8 mouse cellular contexts compared by ENCODE assay signal in the genomic region with DNA sequence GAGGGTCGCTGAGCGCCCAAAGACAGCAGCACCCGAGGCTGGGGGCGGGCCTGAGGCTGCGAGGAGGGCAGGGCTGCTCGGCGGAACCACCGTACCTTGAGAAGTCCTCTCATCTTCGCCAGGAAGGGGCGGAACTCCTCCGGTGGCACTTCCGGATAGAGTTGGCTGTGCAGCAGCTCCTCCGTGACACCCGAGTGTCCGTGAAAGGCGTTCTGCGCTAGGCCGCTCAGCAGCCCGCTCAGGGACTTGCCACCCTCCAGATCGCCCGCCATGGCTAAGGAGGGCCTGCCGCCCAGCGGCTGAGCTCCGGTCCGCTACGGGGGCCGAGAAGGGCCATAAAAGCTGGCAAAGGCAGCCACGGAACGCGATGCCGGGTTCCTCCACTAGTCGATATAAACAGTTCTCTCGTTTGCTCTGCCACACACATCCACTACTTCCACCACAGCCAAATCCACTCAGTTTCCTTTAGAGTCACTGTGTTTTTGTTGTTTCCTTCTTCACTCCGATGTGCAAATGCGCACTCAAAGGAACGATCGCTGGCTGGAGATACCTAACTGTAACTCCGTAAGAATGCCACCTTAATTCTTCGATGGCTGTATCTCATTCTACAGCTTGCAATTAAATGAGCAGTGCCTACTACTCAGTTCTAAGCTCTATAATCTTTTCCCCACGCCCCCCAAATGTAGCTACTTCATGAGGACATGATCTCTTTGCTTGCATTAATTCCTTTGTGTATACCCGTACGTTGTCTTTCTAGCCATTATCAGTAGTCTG. TPM values are rescaled to one million over a fixed set of nuclear protein-coding genes. Genes with fewer than 3 reads are reported as not detected.
DNase-seq lines count a peak whose midpoint lies in the region; ATAC-seq and TF ChIP-seq lines count a peak whose summit lies in the region.

TSS of gene Gm28048 (minus strand) at position 107 of the 774 bp plus-strand sequence.
TSS of gene Commd1 (minus strand) at position 399 of the 774 bp plus-strand sequence.

- peaks cover 12% of the 10 kb centered on the region for H3K36me3 ChIP-seq in forebrain, embryonic 14.5 days (ENCODE audit: control insufficient read depth, insufficient read depth, low read length)
- H3K36me3 ChIP-seq in lung, embryonic 14.5 days (ENCODE audit: insufficient read depth) = peaks cover 12% of the 10 kb centered on the region; the same call in 1 of the 2 replicates
- H3K36me3 ChIP-seq in thymus, adult 2 months (ENCODE audit: control insufficient read depth, insufficient read depth, low read length) = no peaks in the 10 kb centered on the region

- H3K9me3 ChIP-seq in forebrain, embryonic 14.5 days (replicated peaks; ENCODE audit: control insufficient read depth, low read length) = no peaks in the 10 kb centered on the region
- H3K9me3 ChIP-seq in lung, embryonic 14.5 days (ENCODE audit: low read depth, low read length) = no peaks in the 10 kb centered on the region

- peaks cover 9% of the 10 kb centered on the region for H3K4me1 ChIP-seq in forebrain, embryonic 14.5 days (ENCODE audit: control insufficient read depth, insufficient read depth, low read length)
- 0 out of 2 replicates have a peak, but pooled peaks cover 5% of the 10 kb centered on the region for H3K4me1 ChIP-seq in lung, embryonic 14.5 days (ENCODE audit: insufficient read depth)
- peaks cover 10% of the 10 kb centered on the region; the same call in 1 of the 2 replicates for H3K4me1 ChIP-seq in olfactory bulb, adult 2 months (ENCODE audit: control insufficient read depth, insufficient read depth, low read length)
- peaks cover 8% of the 10 kb centered on the region for H3K4me1 ChIP-seq in thymus, adult 2 months (replicated peaks; ENCODE audit: control insufficient read depth, insufficient read depth, low read length)

- intact Hi-C loops in heart, postnatal 25 days (cut with DNase I) = loop anchor here (5.0 to 10.0 kb wide), 3 partner anchors 513 to 755 kb away; partner anchors contain the start of gene Ahsa2

- H3K4me3 ChIP-seq in forebrain, embryonic 14.5 days (ENCODE audit: low read depth, low read length) = peak within 1 kb of the TSS; percentile 57
- H3K4me3 ChIP-seq in layer of hippocampus, adult 2 months = peak within 1 kb of the TSS; percentile 85
- H3K4me3 ChIP-seq in lung, embryonic 14.5 days (ENCODE audit: low read depth, low read length) = peak within 1 kb of the TSS; percentile 65
- H3K4me3 ChIP-seq in olfactory bulb, adult 2 months (ENCODE audit: insufficient read depth, low read depth, low read length) = peak within 1 kb of the TSS; percentile 59
- H3K4me3 ChIP-seq in thymus, adult 2 months (ENCODE audit: control insufficient read depth, insufficient read depth, low read length) = peak within 1 kb of the TSS; percentile 56

- peak within 1 kb of the TSS; percentile 79 for H3K4me2 ChIP-seq in forebrain, embryonic 14.5 days (ENCODE audit: low read length)
- H3K4me2 ChIP-seq in lung, embryonic 14.5 days = peak within 1 kb of the TSS; percentile 85

- H3K9ac ChIP-seq in forebrain, embryonic 14.5 days (ENCODE audit: low read length) = peak within 1 kb of the TSS; percentile 71
- peak within 1 kb of the TSS; percentile 74 for H3K9ac ChIP-seq in lung, embryonic 14.5 days

- 2% methylated on average over 42 of the region's 42 CpGs for WGBS in forebrain, embryonic 14.5 days
- WGBS in lung, embryonic 14.5 days = 2% methylated on average over 42 of the region's 42 CpGs
- 1% methylated on average over 42 of the region's 42 CpGs for WGBS in olfactory bulb, adult 2 months
- WGBS in thymus, adult 2 months = 4% methylated on average over 42 of the region's 42 CpGs

- H3K27ac ChIP-seq in forebrain, embryonic 14.5 days (ENCODE audit: low read depth, low read length) = peak within 1 kb of the TSS; percentile 93
- peak within 1 kb of the TSS; percentile 92 for H3K27ac ChIP-seq in layer of hippocampus, adult 2 months
- H3K27ac ChIP-seq in lung, embryonic 14.5 days (ENCODE audit: low read depth) = peak within 1 kb of the TSS; percentile 97
- peak within 1 kb of the TSS; percentile 55 for H3K27ac ChIP-seq in olfactory bulb, adult 2 months (ENCODE audit: insufficient read depth, low read depth, low read length)
- peak within 1 kb of the TSS; percentile 66 for H3K27ac ChIP-seq in thymus, adult 2 months (ENCODE audit: control insufficient read depth, insufficient read depth, low read length)

- DNase-seq in ES-CJ7 (ENCODE audit: low read depth, low spot score) = peak; percentile 94
- peak; percentile 94 for DNase-seq in cerebellum, adult 11 months
- peak; percentile 96 for DNase-seq in forebrain, embryonic 14.5 days (ENCODE audit: low spot score)
- DNase-seq in heart, postnatal 25 days (ENCODE audit: low spot score) = peak; percentile 90
- DNase-seq in layer of hippocampus, adult 2 months (ENCODE audit: low spot score in 2 of 2) = peak; percentile 92 to 98
- DNase-seq in lung, embryonic 14.5 days = peak; percentile 98
- peak; percentile 96 for DNase-seq in thymus, adult 2 months

- peak; percentile 92 for ATAC-seq in forebrain, embryonic 14.5 days
- peak; percentile 96 for ATAC-seq in lung, embryonic 14.5 days (ENCODE audit: insufficient read depth)

- no peaks in the 10 kb centered on the region for H3K27me3 ChIP-seq in forebrain, embryonic 14.5 days (replicated peaks; ENCODE audit: control insufficient read depth, insufficient read depth, low read length)
- no peaks in the 10 kb centered on the region for H3K27me3 ChIP-seq in lung, embryonic 14.5 days (ENCODE audit: insufficient read depth, low read length)
- H3K27me3 ChIP-seq in thymus, adult 2 months (ENCODE audit: control insufficient read depth, insufficient read depth, low read length) = no peaks in the 10 kb centered on the region

- TF ChIP-seq CTCF in layer of hippocampus, adult 2 months (conservative IDR thresholded peaks at IDR 0.05) = peak; percentile 87
- peak; percentile 72 for TF ChIP-seq CTCF in lung, embryonic 14.5 days (IDR thresholded peaks at IDR 0.05; ENCODE audit: low read depth)
- TF ChIP-seq CTCF in olfactory bulb, adult 2 months (IDR thresholded peaks at IDR 0.05; ENCODE audit: insufficient read depth, low read depth, low read length) = peak; percentile 61
- TF ChIP-seq CTCF in thymus, adult 2 months (IDR thresholded peaks at IDR 0.05; ENCODE audit: borderline replicate concordance, control insufficient read depth, extremely low read depth, insufficient read depth, low read length, poor library complexity) = peak; percentile 73

- TF ChIP-seq POLR2A in olfactory bulb, adult 2 months (IDR thresholded peaks at IDR 0.05; ENCODE audit: insufficient read depth, low read depth, low read length) = peak; percentile 89
- TF ChIP-seq POLR2A in thymus, adult 2 months (IDR thresholded peaks at IDR 0.05; ENCODE audit: control insufficient read depth, extremely low read depth, insufficient read depth, low read length, poor library complexity) = peak; percentile 82

RNA-seq across cellular contexts. Expression of gene Gm28048, which starts in this region (rescaled TPM):
- 4.0 and 4.3 TPM in 2 replicates for polyA plus RNA-seq in forebrain, embryonic 14.5 days (2014; fragmentation: Nextera tagmentation; extraction: Ambion mirVana)
- total RNA-seq in heart, postnatal 25 days (2021) = 1 to 10 TPM; 5.4 to 5.8 TPM
- total RNA-seq in layer of hippocampus, adult 2 months (2021) = 10 to 100 TPM in 1 of 2 experiments, 1 to 10 TPM in 1; 9.3 to 11.1 TPM
- polyA plus RNA-seq in lung, embryonic 14.5 days (2014; fragmentation: Nextera tagmentation; extraction: Ambion mirVana) = 15.3 and 16.6 TPM in 2 replicates
- polyA plus RNA-seq in olfactory bulb, adult 2 months (2012; ENCODE audit: insufficient read depth, insufficient read length, low replicate concordance, missing spikeins) = not detected in 2 replicates
- polyA plus RNA-seq in thymus, adult 2 months (2012; rRNA removed) = not detected in 2 replicates

RNA-seq across cellular contexts. Expression of gene Commd1, which starts in this region (rescaled TPM):
- polyA plus RNA-seq in forebrain, embryonic 14.5 days (2014; fragmentation: Nextera tagmentation; extraction: Ambion mirVana) = 285 and 304 TPM in 2 replicates
- total RNA-seq in heart, postnatal 25 days (2021) = 100 to 1,000 TPM; 147 to 169 TPM
- total RNA-seq in layer of hippocampus, adult 2 months (2021) = 10 to 100 TPM; 51.2 to 60.4 TPM
- 409 and 422 TPM in 2 replicates for polyA plus RNA-seq in lung, embryonic 14.5 days (2014; fragmentation: Nextera tagmentation; extraction: Ambion mirVana)
- polyA plus RNA-seq in olfactory bulb, adult 2 months (2012; ENCODE audit: insufficient read depth, insufficient read length, low replicate concordance, missing spikeins) = not detected in 2 replicates
- 12.2 and 13.0 TPM in 2 replicates for polyA plus RNA-seq in thymus, adult 2 months (2012; rRNA removed)

Comparison
In these comparisons a context has a peak if more than half of its experiments do, and no peak if none do; other contexts are left out.
1. Peak in every context shown above with its lines: DNase-seq, ATAC-seq, H3K4me3 ChIP-seq and H3K27ac ChIP-seq.
2. RNA of gene Commd1 (polyA plus RNA-seq): 409 to 422 TPM in lung, embryonic 14.5 days and 285 to 304 TPM in forebrain, embryonic 14.5 days; 12.2 to 13.0 TPM in thymus, adult 2 months and not detected in olfactory bulb, adult 2 months; every median in the first group is over 10 times any median in the second.